8 mouse cellular contexts compared by ENCODE assay signal in the genomic region with DNA sequence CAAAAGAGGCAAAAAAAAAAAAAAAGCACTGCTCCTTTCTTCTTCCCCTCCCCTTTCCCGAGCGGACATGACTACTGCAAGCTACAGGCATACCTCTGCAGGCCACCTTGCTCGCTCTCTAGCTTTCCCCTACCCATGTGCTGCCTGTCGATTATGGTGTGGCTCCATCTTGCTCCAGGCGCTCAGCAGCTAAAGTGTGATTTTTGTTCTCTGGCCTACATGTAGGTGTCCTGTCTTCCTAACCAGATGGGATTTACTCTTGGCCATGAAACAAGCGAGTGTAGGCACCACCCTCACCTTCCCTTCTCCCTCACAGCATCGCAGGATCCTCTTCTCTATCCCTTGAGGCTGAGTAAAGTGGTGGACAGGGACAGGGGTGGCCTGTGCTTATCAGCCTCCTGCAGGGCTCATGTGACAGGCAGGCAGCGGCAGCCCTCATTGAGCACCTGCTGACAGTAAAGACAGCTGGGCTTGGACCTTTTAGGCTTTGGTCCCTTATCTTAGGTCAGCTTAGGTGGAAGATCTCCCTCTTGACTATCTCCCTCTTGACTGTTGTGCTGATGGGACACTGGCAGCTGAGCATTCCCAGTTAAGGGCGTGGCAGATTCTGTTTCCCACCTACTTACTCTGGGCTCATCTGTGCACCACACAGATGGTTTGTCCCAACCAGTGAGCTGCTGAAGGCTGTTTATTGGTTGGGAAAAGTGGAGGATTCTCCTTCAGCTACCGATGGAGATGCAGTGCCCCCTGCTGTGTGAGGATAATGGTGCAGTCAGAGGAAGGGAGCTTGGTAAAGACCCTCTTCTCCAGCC. TPM values are rescaled to one million over a fixed set of nuclear protein-coding genes. Genes with fewer than 3 reads are reported as not detected.
DNase-seq lines count a peak whose midpoint lies in the region; ATAC-seq and TF ChIP-seq lines count a peak whose summit lies in the region.

No protein-coding gene starts in this region.

- no peak overlapping the region for H3K4me2 ChIP-seq in liver, postnatal 0 days (ENCODE audit: low read depth, low read length)

- peak overlapping the region; percentile 30 for H3K27ac ChIP-seq in liver, postnatal 0 days (ENCODE audit: low read depth)

- no peak overlapping the region; the same call in 1 of the 2 replicates for H3K9ac ChIP-seq in liver, postnatal 0 days (replicated peaks)

- no peaks in the 10 kb centered on the region for H3K27me3 ChIP-seq in liver, postnatal 0 days (ENCODE audit: insufficient read depth, low read length)

- no peaks in the 10 kb centered on the region for H3K9me3 ChIP-seq in liver, postnatal 0 days (ENCODE audit: low read length)

- 0 out of 2 replicates have a peak, but pooled peaks have one; percentile 33 for ATAC-seq in granulocyte monocyte progenitor cell, adult 5-6 weeks (replicated peaks; ENCODE audit: poor library complexity, severe bottlenecking)
- ATAC-seq in liver, postnatal 0 days, result peak; percentile 90

- WGBS in liver, postnatal 0 days (ENCODE audit: insufficient replicate concordance), result 67% methylated on average over 10 of the region's 10 CpGs

- peak; percentile 73 to 76 for DNase-seq in left cerebral cortex, adult 18-20 months (ENCODE audit: low spot score in 2 of 2)
- no peak for DNase-seq in left cerebral cortex, adult 11 months (ENCODE audit: low spot score)
- DNase-seq in c-Kit-negative CD71-positive TER-119-positive erythroid progenitor cells, embryonic 14.5 days (ENCODE audit: low read depth, low spot score), result peak; percentile 37
- DNase-seq in kidney, postnatal 14 days, result peak; percentile 46
- DNase-seq in liver, postnatal 0 days, result peak; percentile 50
- peak; percentile 72 for DNase-seq in right cerebral cortex, postnatal 25 days
- no peak for DNase-seq in spleen, adult 18-20 months

- TF ChIP-seq EP300 in liver, postnatal 0 days (IDR thresholded peaks at IDR 0.05; ENCODE audit: low read depth), result 0 out of 2 replicates have a peak, but pooled peaks have one; percentile 53

- H3K36me3 ChIP-seq in liver, postnatal 0 days (replicated peaks; ENCODE audit: insufficient read depth, low read length), result peaks cover 71% of the 10 kb centered on the region

- peaks cover 7% of the 10 kb centered on the region; the same call in 1 of the 2 replicates for H3K4me1 ChIP-seq in liver, postnatal 0 days (ENCODE audit: insufficient read depth)

- H3K4me3 ChIP-seq in liver, postnatal 0 days (ENCODE audit: low read depth, low read length), result no peak overlapping the region

- peak; percentile 77 for TF ChIP-seq CTCF in liver, postnatal 0 days (IDR thresholded peaks at IDR 0.05; ENCODE audit: low read depth)

RNA-seq across cellular contexts. Expression of gene Psmc3, which starts 6.9 kb away (rescaled TPM):
- total RNA-seq in left cerebral cortex, adult 18-20 months (2021), result 100 to 1,000 TPM; 210 to 211 TPM
- 155 and 159 TPM in 2 replicates for total RNA-seq in granulocyte monocyte progenitor cell, adult 5-6 weeks (2014; fragmentation: Nextera tagmentation)
- total RNA-seq in granulocyte monocyte progenitor cell, adult 5-6 weeks (2017), result 282 TPM in 2 replicates
- polyA plus RNA-seq in liver, postnatal 0 days (2015; fragmentation: Nextera tagmentation; extraction: Ambion mirVana), result 109 and 112 TPM in 2 replicates

RNA-seq across cellular contexts. Expression of gene Slc39a13, which starts 9.5 kb away (rescaled TPM):
- 10 to 100 TPM; 26.8 to 31.8 TPM for total RNA-seq in left cerebral cortex, adult 18-20 months (2021)
- 10.0 and 35.1 TPM in 2 replicates for total RNA-seq in granulocyte monocyte progenitor cell, adult 5-6 weeks (2014; fragmentation: Nextera tagmentation)
- total RNA-seq in granulocyte monocyte progenitor cell, adult 5-6 weeks (2017), result 4.8 and 9.4 TPM in 2 replicates
- polyA plus RNA-seq in liver, postnatal 0 days (2015; fragmentation: Nextera tagmentation; extraction: Ambion mirVana), result 7.2 TPM in 2 replicates

RNA-seq across cellular contexts. Expression of gene Spi1, which starts 21.4 kb away (rescaled TPM):
- total RNA-seq in left cerebral cortex, adult 18-20 months (2021), result 1 to 10 TPM; 3.2 to 3.6 TPM
- 208 and 244 TPM in 2 replicates for total RNA-seq in granulocyte monocyte progenitor cell, adult 5-6 weeks (2014; fragmentation: Nextera tagmentation)
- 114 and 139 TPM in 2 replicates for total RNA-seq in granulocyte monocyte progenitor cell, adult 5-6 weeks (2017)
- polyA plus RNA-seq in liver, postnatal 0 days (2015; fragmentation: Nextera tagmentation; extraction: Ambion mirVana), result 31.7 and 35.5 TPM in 2 replicates

RNA-seq across cellular contexts. Expression of gene Rapsn, which starts 25.3 kb away (rescaled TPM):
- total RNA-seq in left cerebral cortex, adult 18-20 months (2021), result under 1 TPM; 0.49 to 0.70 TPM
- total RNA-seq in granulocyte monocyte progenitor cell, adult 5-6 weeks (2014; fragmentation: Nextera tagmentation), result 1.5 and 8.2 TPM in 2 replicates
- 0.39 TPM in 1 of 2 replicates, not detected in the other for total RNA-seq in granulocyte monocyte progenitor cell, adult 5-6 weeks (2017)
- 1.6 and 1.8 TPM in 2 replicates for polyA plus RNA-seq in liver, postnatal 0 days (2015; fragmentation: Nextera tagmentation; extraction: Ambion mirVana)

RNA-seq across cellular contexts. Expression of gene Mybpc3, which starts 57.2 kb away (rescaled TPM):
- total RNA-seq in left cerebral cortex, adult 18-20 months (2021), result under 1 TPM; 0.12 TPM
- 1.5 TPM in 1 of 2 replicates, not detected in the other for total RNA-seq in granulocyte monocyte progenitor cell, adult 5-6 weeks (2014; fragmentation: Nextera tagmentation)
- total RNA-seq in granulocyte monocyte progenitor cell, adult 5-6 weeks (2017), result 0.62 TPM in 1 of 2 replicates, not detected in the other
- 0.04 TPM in 2 replicates for polyA plus RNA-seq in liver, postnatal 0 days (2015; fragmentation: Nextera tagmentation; extraction: Ambion mirVana)

Comparison
In these comparisons a context has a peak if more than half of its experiments do, and no peak if none do; other contexts are left out.
1. DNase-seq: peak in left cerebral cortex, adult 18-20 months (2 of 2), c-Kit-negative CD71-positive TER-119-positive erythroid progenitor cells, embryonic 14.5 days (single experiment), kidney, postnatal 14 days (single experiment), liver, postnatal 0 days (single experiment) and right cerebral cortex, postnatal 25 days (single experiment); none in left cerebral cortex, adult 11 months (single experiment) and spleen, adult 18-20 months (0 of 2).
2. RNA of gene Spi1, which starts 21.4 kb away (total RNA-seq): 114 to 244 TPM in granulocyte monocyte progenitor cell, adult 5-6 weeks; 3.2 to 3.6 TPM in left cerebral cortex, adult 18-20 months; every median in the first group is over 10 times any median in the second.